Mouse (Mus musculus) neural tube, embryonic 13.5 days (tissue): ENCODE measurements around the gene Cd276. TPM values are rescaled to one million over a fixed set of nuclear protein-coding genes. Genes with fewer than 3 reads are reported as not detected.
A peak's percentile ranks its signal among the peaks of the same experiment; 100 is the strongest.
"Not testable (repeated sequence)": the region's sequence is repeated elsewhere in the genome, so short reads cannot be mapped to it uniquely, and the experiment has no call there.

Experiments used
- ATAC-seq: fragments of 200-750 bp; cut with Nextera tagmentation; 2 replicates; pipeline ENCODE4 v1.8.0; 2017; ENCODE audit warnings: low read depth, mild to moderate bottlenecking, moderate TSS enrichment, moderate library complexity
- H3K27ac ChIP-seq: fragments of 300-500 bp; sonication (generic); replicated peaks from 2 replicates; pipeline ENCODE4 v1.5.1; 2015; ENCODE audit warnings: moderate library complexity, mild to moderate bottlenecking, inconsistent platforms
- H3K27me3 ChIP-seq: fragments of 300-500 bp; sonication (generic); 2 replicates; pipeline ENCODE4 v1.6.1; 2015; ENCODE audit warnings: mild to moderate bottlenecking, inconsistent platforms
- H3K36me3 ChIP-seq: fragments of 300-500 bp; sonication (generic); 2 replicates; pipeline ENCODE4 v1.6.1; 2015; ENCODE audit warnings: mild to moderate bottlenecking, inconsistent platforms
- H3K4me1 ChIP-seq: fragments of 300-500 bp; sonication (generic); replicated peaks from 2 replicates; pipeline ENCODE4 v1.6.1; 2015; ENCODE audit warnings: inconsistent platforms
- H3K4me2 ChIP-seq: fragments of 300-500 bp; sonication (generic); 2 replicates; pipeline ENCODE4 v1.6.1; 2015; ENCODE audit warnings: inconsistent platforms, mild to moderate bottlenecking, moderate library complexity
- H3K4me3 ChIP-seq: fragments of 300-500 bp; sonication (generic); 2 replicates; pipeline ENCODE4 v1.5.1; 2015; ENCODE audit warnings: mild to moderate bottlenecking, inconsistent platforms
- H3K9ac ChIP-seq: fragments of 300-500 bp; sonication (generic); 2 replicates; pipeline ENCODE4 v1.6.1; 2015; ENCODE audit warnings: moderate library complexity, mild to moderate bottlenecking, inconsistent platforms
- H3K9me3 ChIP-seq: fragments of 300-500 bp; sonication (generic); 2 replicates; pipeline ENCODE4 v1.6.1; 2016; ENCODE audit warnings: inconsistent platforms
- WGBS: fragments of 180-500 bp; shearing (Covaris S2); methylation state at CpG from one replicate; pipeline ENCODE4 v1.1.7; 2015; 5-methylcytosine and 5-hydroxymethylcytosine counted together
- polyA plus RNA-seq: library from polyadenylated mRNA; unstranded; fragments of >200 nt; fragmentation: Nextera tagmentation; extraction: Ambion mirVana; gene quantifications from 2 replicates; pipeline ENCODE4 v1.2.1, GENCODE M21; 2015

The Cd276 gene
- polyA plus RNA-seq, 1 experiment from 2014 or later = 42.1 TPM

- no peak for ATAC-seq
- Histone ChIP-seq H3K27ac (no peak overlapping the region), H3K4me3 (no peak overlapping the region), H3K4me1 (no peaks in the 10 kb centered on the region), H3K4me2 (no peak overlapping the region), H3K9ac (no peak overlapping the region), H3K36me3 (no peaks in the 10 kb centered on the region), H3K27me3 (no peaks in the 10 kb centered on the region), H3K9me3 (no peaks in the 10 kb centered on the region)
Measured at GRCm38 (mm10) chr9:58567682-58568081, 12.4 kb upstream of the Cd276 start.

GRCm38 (mm10) chr9:58565945-58566344 is 10.7 kb upstream of the Cd276 start:
- H3K4me1 ChIP-seq, H3K4me2 ChIP-seq, H3K36me3 ChIP-seq, H3K27me3 ChIP-seq, H3K9me3 ChIP-seq, H3K27ac ChIP-seq, H3K4me3 ChIP-seq, H3K9ac ChIP-seq, ATAC-seq: not testable (repeated sequence)
- WGBS = 71% methylated on average over 3 of the region's 3 CpGs

- WGBS = 66% methylated on average over 3 of the region's 3 CpGs
- Histone ChIP-seq H3K9me3 (no peaks in the 10 kb centered on the region), H3K27ac (no peak overlapping the region), H3K4me2 (no peak overlapping the region), H3K27me3 (no peaks in the 10 kb centered on the region), H3K36me3 (no peaks in the 10 kb centered on the region), H3K9ac (no peak overlapping the region), H3K4me1 (peaks cover 9% of the 10 kb centered on the region), H3K4me3 (no peak overlapping the region)
- no peak for ATAC-seq
Measured at GRCm38 (mm10) chr9:58560211-58560610, 5.0 kb upstream of the Cd276 start.

- 94% methylated on average over 3 of the region's 3 CpGs for WGBS
- Histone ChIP-seq H3K9ac (no peak overlapping the region), H3K4me1 (peaks cover 27% of the 10 kb centered on the region), H3K36me3 (no peaks in the 10 kb centered on the region), H3K4me3 (no peak overlapping the region), H3K9me3 (no peaks in the 10 kb centered on the region), H3K27me3 (no peaks in the 10 kb centered on the region), H3K4me2 (no peak overlapping the region), H3K27ac (no peak overlapping the region)
- no peak for ATAC-seq
Measured at GRCm38 (mm10) chr9:58557457-58558455, 2.5 kb upstream of the Cd276 start.

GRCm38 (mm10) chr9:58556627-58557026 is 1.4 kb upstream of the Cd276 start:
- H3K9me3 ChIP-seq = no peaks in the 10 kb centered on the region
- no peak for ATAC-seq
- no peaks in the 10 kb centered on the region for H3K36me3 ChIP-seq
- H3K27me3 ChIP-seq = no peaks in the 10 kb centered on the region
- H3K4me1 ChIP-seq = peaks cover 38% of the 10 kb centered on the region
- no peak overlapping the region for H3K27ac ChIP-seq
- H3K4me3 ChIP-seq = no peak overlapping the region
- H3K4me2 ChIP-seq = no peak overlapping the region
- WGBS = 60% methylated on average over 7 of the region's 7 CpGs
- H3K9ac ChIP-seq = no peak overlapping the region

GRCm38 (mm10) chr9:58555685-58556414 is 613 bp upstream of the Cd276 start:
- H3K27me3 ChIP-seq = no peaks in the 10 kb centered on the region
- 26% methylated on average over 9 of the region's 9 CpGs for WGBS
- no peaks in the 10 kb centered on the region for H3K36me3 ChIP-seq
- no peak for ATAC-seq
- H3K4me2 ChIP-seq = peak overlapping the region; percentile 87
- no peaks in the 10 kb centered on the region for H3K9me3 ChIP-seq
- peaks cover 38% of the 10 kb centered on the region for H3K4me1 ChIP-seq
- peak overlapping the region; percentile 92 for H3K4me3 ChIP-seq
- H3K27ac ChIP-seq = peak overlapping the region; percentile 99
- peak overlapping the region; percentile 98 for H3K9ac ChIP-seq

GRCm38 (mm10) chr9:58554056-58554907 is 955 bp downstream of the Cd276 start:
- Histone ChIP-seq H3K9ac (peak overlapping the region; percentile 98), H3K27me3 (no peaks in the 10 kb centered on the region), H3K36me3 (no peaks in the 10 kb centered on the region), H3K4me1 (peaks cover 44% of the 10 kb centered on the region), H3K4me2 (peak overlapping the region; percentile 87), H3K4me3 (peak overlapping the region; percentile 92), H3K9me3 (no peaks in the 10 kb centered on the region), H3K27ac (peak overlapping the region; percentile 99)
- ATAC-seq = peak; percentile 55
- 14% methylated on average over 23 of the region's 23 CpGs for WGBS

GRCm38 (mm10) chr9:58552083-58552482 is 3.2 kb downstream of the Cd276 start:
- no peak for ATAC-seq
- 82% methylated on average over 9 of the region's 9 CpGs for WGBS
- Histone ChIP-seq H3K4me3 (no peak overlapping the region), H3K4me1 (peaks cover 64% of the 10 kb centered on the region), H3K27ac (no peak overlapping the region), H3K4me2 (no peak overlapping the region), H3K36me3 (no peaks in the 10 kb centered on the region), H3K27me3 (no peaks in the 10 kb centered on the region), H3K9ac (no peak overlapping the region), H3K9me3 (no peaks in the 10 kb centered on the region)

GRCm38 (mm10) chr9:58550928-58551327 is 4.3 kb downstream of the Cd276 start:
- Histone ChIP-seq H3K4me2 (no peak overlapping the region), H3K27ac (no peak overlapping the region), H3K9ac (no peak overlapping the region), H3K27me3 (no peaks in the 10 kb centered on the region), H3K36me3 (no peaks in the 10 kb centered on the region), H3K4me1 (peaks cover 68% of the 10 kb centered on the region), H3K9me3 (no peaks in the 10 kb centered on the region), H3K4me3 (no peak overlapping the region)
- ATAC-seq = no peak
- WGBS = 91% methylated on average over 6 of the region's 6 CpGs

GRCm38 (mm10) chr9:58549694-58550093 is 5.5 kb downstream of the Cd276 start:
- Histone ChIP-seq H3K9me3 (no peaks in the 10 kb centered on the region), H3K9ac (no peak overlapping the region), H3K4me3 (no peak overlapping the region), H3K27me3 (no peaks in the 10 kb centered on the region), H3K36me3 (no peaks in the 10 kb centered on the region), H3K4me1 (peaks cover 72% of the 10 kb centered on the region), H3K4me2 (no peak overlapping the region), H3K27ac (no peak overlapping the region)
- ATAC-seq = no peak
- 86% methylated on average over 3 of the region's 3 CpGs for WGBS

- no peak for ATAC-seq
- Histone ChIP-seq H3K27me3 (no peaks in the 10 kb centered on the region), H3K27ac (no peak overlapping the region), H3K4me1 (peaks cover 66% of the 10 kb centered on the region), H3K4me2 (no peak overlapping the region), H3K4me3 (no peak overlapping the region), H3K9ac (no peak overlapping the region), H3K36me3 (no peaks in the 10 kb centered on the region), H3K9me3 (no peaks in the 10 kb centered on the region)
- WGBS = 42% methylated on average over 4 of the region's 4 CpGs
Measured at GRCm38 (mm10) chr9:58548897-58549296, 6.3 kb downstream of the Cd276 start.
